Mouse (Mus musculus): ENCODE measurements around the gene Vps39. TPM values are rescaled to one million over a fixed set of nuclear protein-coding genes. Genes with fewer than 3 reads are reported as not detected.

Gene Vps39
- total RNA-seq, 2 experiments from 2014 or later: 54.0 to 56.9 TPM

DNA sequence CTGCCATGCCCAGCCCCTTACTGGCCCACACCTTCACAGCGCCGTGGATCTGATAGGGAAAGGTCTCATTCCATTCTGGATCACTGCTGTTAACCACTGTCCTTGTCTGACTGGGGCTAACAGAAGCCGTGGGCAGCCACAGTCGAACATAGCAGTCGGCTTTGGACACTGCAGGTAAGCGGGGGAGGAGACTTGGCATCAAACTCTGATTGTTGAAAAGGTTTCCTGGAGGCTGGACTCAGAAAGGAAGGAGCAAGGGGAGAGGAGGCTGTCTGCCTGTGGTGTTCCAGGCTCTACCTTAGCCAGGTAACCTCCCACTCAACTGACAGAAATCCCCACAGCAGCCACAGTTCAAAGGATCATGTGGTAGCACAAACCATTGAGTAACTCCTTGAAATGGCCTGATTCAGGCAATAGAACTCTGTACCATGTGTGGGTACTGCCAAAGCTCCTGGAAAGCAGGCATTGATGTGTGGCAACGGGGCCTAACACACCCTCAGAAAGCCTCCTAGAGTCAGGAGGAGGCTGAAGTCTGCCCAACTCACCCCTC lies 40.6 kb downstream of the Vps39 start:
- intact Hi-C loops (cut with DNase I): no loop called here
- no peak for DNase-seq (ENCODE audit: extremely low spot score in 1 of 2, low spot score in 2 of 2)

GRCm38 (mm10) chr2:120304113-120304512 lies 48.8 kb downstream of the Vps39 start:
- intact Hi-C loops (cut with DNase I): no loop called here
- DNase-seq (ENCODE audit: extremely low spot score in 1 of 2, low spot score in 2 of 2): no peak

- intact Hi-C loops (cut with DNase I): no loop called here
- DNase-seq (ENCODE audit: extremely low spot score in 1 of 2, low spot score in 2 of 2): no peak
These were observed 51.9 kb downstream of the Vps39 start for GRCm38 (mm10) chr2:120301076-120301475.

- no peak for DNase-seq (ENCODE audit: extremely low spot score in 1 of 2, low spot score in 2 of 2)
These were observed 53.1 kb downstream of the Vps39 start for GRCm38 (mm10) chr2:120299866-120300265.

DNA sequence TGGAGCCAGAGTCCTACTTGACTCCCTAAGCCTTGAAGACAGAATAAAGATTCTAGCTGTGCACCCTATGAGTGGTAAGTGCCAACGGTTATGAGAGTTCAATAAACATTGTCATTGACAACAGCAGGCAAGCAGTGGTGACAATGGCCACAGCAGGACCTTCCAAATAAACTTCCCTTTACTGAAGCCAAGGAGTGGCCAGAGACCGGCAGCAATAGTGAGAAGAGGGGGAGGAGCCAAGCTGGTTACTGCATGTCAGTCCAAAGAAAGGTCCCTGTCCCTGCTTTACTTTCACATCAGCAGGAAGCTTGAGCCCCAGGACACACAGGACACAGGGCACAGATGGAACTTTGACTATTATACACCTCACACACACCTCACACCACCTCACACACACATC lies 56.8 kb downstream of the Vps39 start:
- no peak for DNase-seq (ENCODE audit: extremely low spot score in 1 of 2, low spot score in 2 of 2)
- intact Hi-C loops (cut with DNase I): no loop called here

More at GRCm38 (mm10) chr2:120299866-120300265, 53.1 kb downstream of the Vps39 start:
- intact Hi-C loops (cut with DNase I): no loop called here

- no peak for DNase-seq (ENCODE audit: extremely low spot score in 1 of 2, low spot score in 2 of 2)
- intact Hi-C loops (cut with DNase I): no loop called here
These were observed 61.4 kb downstream of the Vps39 start for GRCm38 (mm10) chr2:120291471-120292078.

GRCm38 (mm10) chr2:120288995-120289394 lies 63.9 kb downstream of the Vps39 start, which contains the start of gene Pla2g4d:
Pla2g4d (minus strand) TSS chr2:120289197.
- intact Hi-C loops (cut with DNase I): no loop called here
- DNase-seq (ENCODE audit: extremely low spot score in 1 of 2, low spot score in 2 of 2): no peak

GRCm38 (mm10) chr2:120288401-120288800 lies 64.5 kb downstream of the Vps39 start:
- no peak for DNase-seq (ENCODE audit: extremely low spot score in 1 of 2, low spot score in 2 of 2)
- intact Hi-C loops (cut with DNase I): no loop called here

- intact Hi-C loops (cut with DNase I): no loop called here
- no peak for DNase-seq (ENCODE audit: extremely low spot score in 1 of 2, low spot score in 2 of 2)
These were observed 67.3 kb downstream of the Vps39 start for GRCm38 (mm10) chr2:120285639-120286038.

DNA sequence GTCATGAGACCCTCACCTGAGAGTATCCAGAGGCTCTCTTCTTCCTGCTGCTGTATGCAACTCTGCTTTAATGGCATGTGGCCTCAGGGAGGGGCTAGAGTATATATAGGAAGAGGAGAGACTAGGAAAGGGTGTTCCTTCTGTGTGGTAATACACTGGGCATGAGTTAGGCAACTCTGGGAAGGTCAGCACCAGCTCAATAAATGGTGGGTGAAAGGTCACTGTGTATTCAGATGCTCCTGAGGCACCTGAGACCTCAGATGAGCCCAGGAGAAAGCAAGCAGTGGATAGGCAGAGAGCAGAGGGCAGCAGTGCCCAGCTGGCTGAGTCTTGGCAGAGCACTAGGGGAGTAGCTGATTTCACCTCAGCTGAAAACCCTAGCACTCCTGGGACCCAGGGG lies 68.2 kb downstream of the Vps39 start:
- intact Hi-C loops (cut with DNase I): loop anchor here (5.0 kb wide), 1 partner anchor 112 kb away; no protein-coding TSS in a partner anchor
- DNase-seq (ENCODE audit: extremely low spot score in 1 of 2, low spot score in 2 of 2): no peak

GRCm38 (mm10) chr2:120284094-120284493 lies 68.8 kb downstream of the Vps39 start:
- intact Hi-C loops (cut with DNase I): loop anchor here (5.0 kb wide), 1 partner anchor 112 kb away; no protein-coding TSS in a partner anchor

DNA sequence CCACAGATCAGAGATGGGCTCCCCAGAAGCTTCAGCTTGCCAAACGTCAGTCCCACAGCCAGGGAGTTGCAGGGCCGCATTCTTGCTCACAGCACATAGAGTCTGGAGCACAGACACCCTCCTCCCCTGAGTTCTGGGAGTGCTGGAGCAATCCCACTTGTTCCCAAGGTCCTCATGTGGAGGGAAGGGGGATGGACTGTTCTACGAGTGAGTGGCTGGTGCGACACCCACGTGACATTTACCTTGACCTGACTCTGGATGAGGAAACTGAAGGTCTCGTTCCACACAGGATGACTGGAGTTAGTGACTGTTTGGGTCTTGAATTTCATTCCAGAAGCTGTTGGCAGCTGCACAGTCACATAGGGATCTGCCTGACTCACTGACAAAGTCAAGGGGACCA lies 69.4 kb downstream of the Vps39 start:
- no peak for DNase-seq (ENCODE audit: extremely low spot score in 1 of 2, low spot score in 2 of 2)
- intact Hi-C loops (cut with DNase I): loop anchor here (5.0 kb wide), 1 partner anchor 111 kb away; no protein-coding TSS in a partner anchor

More at GRCm38 (mm10) chr2:120284094-120284493, 68.8 kb downstream of the Vps39 start:
- no peak for DNase-seq (ENCODE audit: extremely low spot score in 1 of 2, low spot score in 2 of 2)

- DNase-seq (ENCODE audit: extremely low spot score in 1 of 2, low spot score in 2 of 2): no peak
- intact Hi-C loops (cut with DNase I): loop anchor here (5.0 kb wide), 1 partner anchor 109 kb away; no protein-coding TSS in a partner anchor
These were observed 71.7 kb downstream of the Vps39 start for GRCm38 (mm10) chr2:120281221-120281620.

DNA sequence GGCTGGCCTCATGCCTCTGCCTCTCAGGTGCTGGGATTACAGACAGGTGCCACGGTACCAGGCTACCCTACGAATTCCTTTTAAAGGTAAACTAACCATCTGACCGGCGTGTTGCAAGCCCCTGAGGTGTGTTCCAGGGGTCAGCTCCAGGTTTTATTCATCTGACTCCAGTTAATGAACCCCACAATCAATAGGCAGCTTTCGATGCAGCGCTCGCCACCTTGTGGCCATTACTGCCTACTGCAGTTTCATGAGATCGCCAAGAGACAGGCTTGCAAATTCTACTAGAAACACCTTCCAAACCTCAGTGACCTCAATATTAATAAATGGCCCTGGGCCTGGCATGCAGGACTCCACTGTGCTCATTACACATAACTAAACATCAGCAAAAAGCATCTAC lies 73.0 kb downstream of the Vps39 start:
- DNase-seq (ENCODE audit: extremely low spot score in 1 of 2, low spot score in 2 of 2): peak; percentile 36 to 46
- intact Hi-C loops (cut with DNase I): loop anchor here (5.0 to 10.0 kb wide), 2 partner anchors 108 to 195 kb away; no protein-coding TSS in a partner anchor

- intact Hi-C loops (cut with DNase I): loop anchor here (10.0 kb wide), 1 partner anchor 192 kb away; no protein-coding TSS in a partner anchor
- DNase-seq (ENCODE audit: extremely low spot score in 1 of 2, low spot score in 2 of 2): no peak
These were observed 76.0 kb downstream of the Vps39 start for GRCm38 (mm10) chr2:120276951-120277350.

GRCm38 (mm10) chr2:120268635-120269034 lies 84.3 kb downstream of the Vps39 start:
- peak in 1 of 2 experiments; percentile 49 for DNase-seq (ENCODE audit: extremely low spot score in 1 of 2, low spot score in 2 of 2)
- intact Hi-C loops (cut with DNase I): no loop called here

Other genes with a start within 250 kb of the Vps39 start
- gene Ehd4, start 198.5 kb downstream of the Vps39 start, total RNA-seq (2021): 10 to 100 TPM in 1 of 2 experiments, 1 to 10 TPM in 1; 9.4 to 10.7 TPM
- gene Pla2g4e, start 107.8 kb downstream of the Vps39 start, total RNA-seq (2021): 10 to 100 TPM; 39.9 to 42.6 TPM
- gene Pla2g4d, start 63.9 kb downstream of the Vps39 start, total RNA-seq (2021): under 1 TPM; 0.39 to 0.49 TPM
- not detected for gene Pla2g4f, start 39.0 kb downstream of the Vps39 start, total RNA-seq (2021)
- 10 to 100 TPM; 10.4 to 13.5 TPM for gene Ganc, start 50.8 kb upstream of the Vps39 start, total RNA-seq (2021)
- 10 to 100 TPM; 33.6 to 35.2 TPM for gene Tmem87a, start 51.0 kb upstream of the Vps39 start, total RNA-seq (2021)
- 1 to 10 TPM; 3.0 to 4.7 TPM for gene Capn3, start 102.9 kb upstream of the Vps39 start, total RNA-seq (2021)
- gene Zfp106, start 210.7 kb upstream of the Vps39 start, total RNA-seq (2021): 100 to 1,000 TPM in 1 of 2 experiments, 10 to 100 TPM in 1; 83.8 to 101 TPM
- gene Snap23, start 214.5 kb upstream of the Vps39 start, total RNA-seq (2021): 10 to 100 TPM; 16.5 to 17.4 TPM

Measured in left cerebral cortex, postnatal 10 days (tissue).